ENCODE assay signal across 8 mouse cellular contexts in genomic region chr15:99126816-99127365, GRCm38 (mm10). TPM values are rescaled to one million over a fixed set of nuclear protein-coding genes. Genes with fewer than 3 reads are reported as not detected.
DNase-seq lines count a peak whose midpoint lies in the region; ATAC-seq and TF ChIP-seq lines count a peak whose summit lies in the region.

No protein-coding gene starts in this region.

- peak overlapping the region; percentile 91 for H3K9ac ChIP-seq in kidney, embryonic 15.5 days
- H3K9ac ChIP-seq in ES-E14 (ENCODE audit: insufficient read depth, low read depth, low read length, poor library complexity, severe bottlenecking), result peak overlapping the region; percentile 95
- H3K9ac ChIP-seq in limb, embryonic 13.5 days, result peak overlapping the region; percentile 92
- peak overlapping the region; percentile 90 for H3K9ac ChIP-seq in stomach, embryonic 14.5 days (replicated peaks; ENCODE audit: low read depth, low read length)

- H3K4me3 ChIP-seq in kidney, embryonic 15.5 days (replicated peaks), result peak overlapping the region; percentile 83
- peak overlapping the region; percentile 78 to 84 for H3K4me3 ChIP-seq in ES-E14 (ENCODE audit: insufficient read depth in 1 of 2, low read depth in 1 of 2, low read length in 2 of 2, poor library complexity in 1 of 2, severe bottlenecking in 1 of 2)
- H3K4me3 ChIP-seq in embryonic fibroblast, embryonic 13.5 days (ENCODE audit: insufficient read depth, low read length), result peak overlapping the region; percentile 94
- H3K4me3 ChIP-seq in limb, embryonic 13.5 days, result peak overlapping the region; percentile 71
- peak overlapping the region; percentile 90 for H3K4me3 ChIP-seq in stomach, embryonic 14.5 days (ENCODE audit: low read depth, low read length)

- under 1% methylated on average over 34 of the region's 35 CpGs for WGBS in kidney, embryonic 15.5 days
- WGBS in limb, embryonic 13.5 days, result under 1% methylated on average over 35 of the region's 35 CpGs
- WGBS in stomach, embryonic 14.5 days, result under 1% methylated on average over 35 of the region's 35 CpGs

- peak overlapping the region; percentile 97 for H3K27ac ChIP-seq in kidney, embryonic 15.5 days
- H3K27ac ChIP-seq in ES-E14 (ENCODE audit: insufficient read depth, low read depth, low read length, poor library complexity, severe bottlenecking), result peak overlapping the region; percentile 37
- H3K27ac ChIP-seq in embryonic fibroblast, embryonic 13.5 days (ENCODE audit: insufficient read depth, low read length), result 0 out of 2 replicates have a peak overlapping the region, but pooled peaks have one; percentile 30
- peak overlapping the region; percentile 94 for H3K27ac ChIP-seq in limb, embryonic 13.5 days
- H3K27ac ChIP-seq in stomach, embryonic 14.5 days (ENCODE audit: low read length), result peak overlapping the region; percentile 88

- TF ChIP-seq CTCF in embryonic fibroblast, embryonic 13.5 days (IDR thresholded peaks at IDR 0.05; ENCODE audit: borderline replicate concordance, insufficient read depth, low read length), result no peak

- in situ Hi-C loops in ES-E14 (cut with MboI; ENCODE audit: low sequenced_read_pairs in 2 of 2, unreplicated experiment in 2 of 2), result no loop called here

- H3K4me1 ChIP-seq in kidney, embryonic 15.5 days, result peaks cover 27% of the 10 kb centered on the region
- H3K4me1 ChIP-seq in ES-E14 (ENCODE audit: control insufficient read depth in 2 of 2, insufficient read depth in 2 of 2, low read length in 2 of 2, poor library complexity in 1 of 2), result peaks cover 4 to 9% of the 10 kb centered on the region in 2 experiments; a peak in 2 of 4 replicates
- 0 out of 2 replicates have a peak, but pooled peaks cover 7% of the 10 kb centered on the region for H3K4me1 ChIP-seq in embryonic fibroblast, embryonic 13.5 days (ENCODE audit: control insufficient read depth, insufficient read depth, low read length)
- peaks cover 37% of the 10 kb centered on the region for H3K4me1 ChIP-seq in limb, embryonic 13.5 days
- H3K4me1 ChIP-seq in stomach, embryonic 14.5 days (ENCODE audit: control insufficient read depth, insufficient read depth, low read length), result peaks cover 15% of the 10 kb centered on the region

- no peaks in the 10 kb centered on the region for H3K27me3 ChIP-seq in kidney, embryonic 15.5 days
- no peaks in the 10 kb centered on the region for H3K27me3 ChIP-seq in limb, embryonic 13.5 days
- no peaks in the 10 kb centered on the region for H3K27me3 ChIP-seq in stomach, embryonic 14.5 days (ENCODE audit: control insufficient read depth, insufficient read depth, low read length)

- DNase-seq in kidney, postnatal 36 days, result no peak
- DNase-seq in ES-E14 (ENCODE audit: low read depth, low spot score), result no peak
- no peak for DNase-seq in layer of hippocampus, adult 9-10 months (ENCODE audit: low spot score)

- H3K36me3 ChIP-seq in kidney, embryonic 15.5 days, result no peaks in the 10 kb centered on the region
- no peaks in the 10 kb centered on the region for H3K36me3 ChIP-seq in ES-E14 (ENCODE audit: control insufficient read depth, insufficient read depth, low read length, poor library complexity, severe bottlenecking)
- no peaks in the 10 kb centered on the region for H3K36me3 ChIP-seq in limb, embryonic 13.5 days
- H3K36me3 ChIP-seq in stomach, embryonic 14.5 days (ENCODE audit: control insufficient read depth, insufficient read depth, low read length), result no peaks in the 10 kb centered on the region

- no peak for TF ChIP-seq POLR2A in embryonic fibroblast, embryonic 13.5 days (IDR thresholded peaks at IDR 0.05; ENCODE audit: low read depth, low read length)

- peak; percentile 23; the same call in 1 of the 2 replicates for ATAC-seq in kidney, embryonic 15.5 days (replicated peaks; ENCODE audit: low FRiP score)
- peak; percentile 52 for ATAC-seq in limb, embryonic 13.5 days (ENCODE audit: low FRiP score, low read depth)
- no peak; the same call in 1 of the 2 replicates for ATAC-seq in stomach, embryonic 14.5 days (ENCODE audit: insufficient number of reproducible peaks, insufficient read depth, low FRiP score, low read depth)
- ATAC-seq in CD4-positive, CD25-positive, alpha-beta regulatory T cell, adult 4 months, result no peak

- no peaks in the 10 kb centered on the region for H3K9me3 ChIP-seq in kidney, embryonic 15.5 days (replicated peaks)
- H3K9me3 ChIP-seq in ES-E14 (ENCODE audit: control insufficient read depth, insufficient read depth, low read depth, low read length), result no peaks in the 10 kb centered on the region
- no peaks in the 10 kb centered on the region for H3K9me3 ChIP-seq in limb, embryonic 13.5 days
- H3K9me3 ChIP-seq in stomach, embryonic 14.5 days (ENCODE audit: control insufficient read depth, low read depth, low read length), result no peaks in the 10 kb centered on the region

- peak overlapping the region; percentile 80 for H3K4me2 ChIP-seq in kidney, embryonic 15.5 days
- peak overlapping the region; percentile 77 for H3K4me2 ChIP-seq in limb, embryonic 13.5 days (replicated peaks)
- peak overlapping the region; percentile 50 for H3K4me2 ChIP-seq in stomach, embryonic 14.5 days (replicated peaks; ENCODE audit: low read depth, low read length)

TF ChIP-seq in ES-E14, 5 proteins besides CTCF, POLR2A, EP300 and RAD21:
- TF ChIP-seq HCFC1 (IDR thresholded peaks at IDR 0.05; ENCODE audit: borderline replicate concordance, insufficient read depth, low read length), result no peak
- TF ChIP-seq ZNF384 (IDR thresholded peaks at IDR 0.05; ENCODE audit: low read depth, low read length), result no peak
- no peak for TF ChIP-seq CHD2 (IDR thresholded peaks at IDR 0.05; ENCODE audit: low read depth, low read length)
- TF ChIP-seq ZC3H11A (IDR thresholded peaks at IDR 0.05; ENCODE audit: borderline replicate concordance, low read depth, low read length), result no peak
- TF ChIP-seq MAFK (IDR thresholded peaks at IDR 0.05; ENCODE audit: insufficient read depth, low read depth, low read length), result no peak
TF ChIP-seq in ES-E14: peak in this region for 0.

RNA-seq across cellular contexts. Expression of gene Spats2, which starts 1.2 kb away (rescaled TPM):
- polyA plus RNA-seq in kidney, embryonic 15.5 days (2015; fragmentation: Nextera tagmentation; extraction: Ambion mirVana), result 47.1 and 50.5 TPM in 2 replicates
- total RNA-seq in ES-E14 (2012; rRNA removed), result 21.1 and 21.7 TPM in 2 replicates
- polyA plus RNA-seq in embryonic fibroblast, embryonic 13.5 days (2011; ENCODE audit: insufficient read length, low read depth, missing spikeins), result 37.7 and 41.7 TPM in 2 replicates
- polyA plus RNA-seq in limb, embryonic 13.5 days (2015; fragmentation: Nextera tagmentation; extraction: Ambion mirVana), result 50.3 and 50.5 TPM in 2 replicates
- polyA plus RNA-seq in stomach, embryonic 14.5 days (2014; fragmentation: Nextera tagmentation; extraction: Ambion mirVana), result 34.2 and 35.5 TPM in 2 replicates
- under 1 TPM in 1 of 2 experiments, not detected in 1; 0.62 TPM for polyA plus RNA-seq in CD4-positive, CD25-positive, alpha-beta regulatory T cell, adult 4 months (2017; shearing (Covaris generic))

RNA-seq across cellular contexts. Expression of gene Dnajc22, which starts 33.9 kb away (rescaled TPM):
- polyA plus RNA-seq in kidney, embryonic 15.5 days (2015; fragmentation: Nextera tagmentation; extraction: Ambion mirVana), result 8.6 and 8.8 TPM in 2 replicates
- 8.6 and 16.7 TPM in 2 replicates for total RNA-seq in ES-E14 (2012; rRNA removed)
- polyA plus RNA-seq in embryonic fibroblast, embryonic 13.5 days (2011; ENCODE audit: insufficient read length, low read depth, missing spikeins), result not detected in 2 replicates
- polyA plus RNA-seq in limb, embryonic 13.5 days (2015; fragmentation: Nextera tagmentation; extraction: Ambion mirVana), result 0.83 and 1.0 TPM in 2 replicates
- polyA plus RNA-seq in stomach, embryonic 14.5 days (2014; fragmentation: Nextera tagmentation; extraction: Ambion mirVana), result 9.3 and 11.0 TPM in 2 replicates
- not detected for polyA plus RNA-seq in CD4-positive, CD25-positive, alpha-beta regulatory T cell, adult 4 months (2017; shearing (Covaris generic))

RNA-seq across cellular contexts. Expression of gene C1ql4, which starts 39.3 kb away (rescaled TPM):
- 0.72 and 1.1 TPM in 2 replicates for polyA plus RNA-seq in kidney, embryonic 15.5 days (2015; fragmentation: Nextera tagmentation; extraction: Ambion mirVana)
- 3.1 and 3.7 TPM in 2 replicates for total RNA-seq in ES-E14 (2012; rRNA removed)
- polyA plus RNA-seq in embryonic fibroblast, embryonic 13.5 days (2011; ENCODE audit: insufficient read length, low read depth, missing spikeins), result not detected in 2 replicates
- not detected in 2 replicates for polyA plus RNA-seq in limb, embryonic 13.5 days (2015; fragmentation: Nextera tagmentation; extraction: Ambion mirVana)
- 0.22 TPM in 1 of 2 replicates, not detected in the other for polyA plus RNA-seq in stomach, embryonic 14.5 days (2014; fragmentation: Nextera tagmentation; extraction: Ambion mirVana)
- polyA plus RNA-seq in CD4-positive, CD25-positive, alpha-beta regulatory T cell, adult 4 months (2017; shearing (Covaris generic)), result not detected

RNA-seq across cellular contexts. Expression of gene Troap, which starts 52.5 kb away (rescaled TPM):
- polyA plus RNA-seq in kidney, embryonic 15.5 days (2015; fragmentation: Nextera tagmentation; extraction: Ambion mirVana), result 33.8 and 39.4 TPM in 2 replicates
- 27.8 and 32.1 TPM in 2 replicates for total RNA-seq in ES-E14 (2012; rRNA removed)
- 12.2 and 19.9 TPM in 2 replicates for polyA plus RNA-seq in embryonic fibroblast, embryonic 13.5 days (2011; ENCODE audit: insufficient read length, low read depth, missing spikeins)
- 36.2 and 37.5 TPM in 2 replicates for polyA plus RNA-seq in limb, embryonic 13.5 days (2015; fragmentation: Nextera tagmentation; extraction: Ambion mirVana)
- 22.7 and 24.6 TPM in 2 replicates for polyA plus RNA-seq in stomach, embryonic 14.5 days (2014; fragmentation: Nextera tagmentation; extraction: Ambion mirVana)
- 1 to 10 TPM in 1 of 2 experiments, under 1 TPM in 1; 0.59 to 1.3 TPM for polyA plus RNA-seq in CD4-positive, CD25-positive, alpha-beta regulatory T cell, adult 4 months (2017; shearing (Covaris generic))

Comparison
In these comparisons a context has a peak if more than half of its experiments do, and no peak if none do; other contexts are left out.
1. ATAC-seq: peak in kidney, embryonic 15.5 days (single experiment) and limb, embryonic 13.5 days (single experiment); none in stomach, embryonic 14.5 days (single experiment) and CD4-positive, CD25-positive, alpha-beta regulatory T cell, adult 4 months (single experiment).
2. H3K27ac ChIP-seq: peak in every context shown above with its lines; median percentile 97 in kidney, embryonic 15.5 days; 94 in limb, embryonic 13.5 days; 88 in stomach, embryonic 14.5 days; 37 in ES-E14; 30 in embryonic fibroblast, embryonic 13.5 days.
3. RNA of gene Spats2, which starts 1.2 kb away (polyA plus RNA-seq): 50.3 to 50.5 TPM in limb, embryonic 13.5 days, 47.1 to 50.5 TPM in kidney, embryonic 15.5 days, 37.7 to 41.7 TPM in embryonic fibroblast, embryonic 13.5 days and 34.2 to 35.5 TPM in stomach, embryonic 14.5 days; 0.62 TPM in CD4-positive, CD25-positive, alpha-beta regulatory T cell, adult 4 months; every median in the first group is over 10 times any median in the second.
4. Peak in every context shown above with its lines, with median percentiles within 50 percentile points of each other: H3K4me2 ChIP-seq, H3K4me3 ChIP-seq and H3K9ac ChIP-seq.